Mouse (Mus musculus) Patski (cell line): ENCODE results near the gene Ppih. TPM values are rescaled to one million over a fixed set of nuclear protein-coding genes. Genes with fewer than 3 reads are reported as not detected.

ENCODE experiments used
- ATAC-seq: fragments of 100-300 bp; one replicate; pipeline ENCODE4 v1.8.0; 2021
- CTCF ChIA-PET: fragments of 350-600 bp; sonication (Branson Sonifier 250); formaldehyde crosslinking; loops from one replicate; lab custom pipeline; 2022; ENCODE audit warnings: inconsistent platforms; lab: Charles Lee
- POLR2A ChIA-PET: fragments of 350-600 bp; sonication (Branson Sonifier 250); formaldehyde crosslinking; loops from one replicate; lab custom pipeline; 2022; ENCODE audit warnings: antibody characterized with exemption, inconsistent platforms; lab: Charles Lee
- DNase-seq: peaks from one replicate; pipeline ENCODE4 v3.0.0-alpha.2; 2011; ENCODE audit warnings: low read depth, low spot score
- H3K27me3 ChIP-seq: fragments of 371-371 bp; one replicate; pipeline ENCODE4 v1.5.1; 2021
- CTCF ChIP-seq: fragments of 100-300 bp; IDR thresholded peaks from one replicate; pipeline ENCODE4 v1.5.1; 2021
- in situ Hi-C: fragments of 300-500 bp; cut with MboI; formaldehyde crosslinking; loops from 3 replicates; pipeline ENCODE4 v1.11.1; 2018; ENCODE audit warnings: low pct_unique_long_range_greater_than_20kb, mixed read lengths
- polyA plus RNA-seq: library from polyadenylated mRNA; unstranded; gene quantifications from one replicate; pipeline ENCODE4 v1.2.3, GENCODE M21; 2021

Ppih gene
- 10.5 TPM for polyA plus RNA-seq

DNA sequence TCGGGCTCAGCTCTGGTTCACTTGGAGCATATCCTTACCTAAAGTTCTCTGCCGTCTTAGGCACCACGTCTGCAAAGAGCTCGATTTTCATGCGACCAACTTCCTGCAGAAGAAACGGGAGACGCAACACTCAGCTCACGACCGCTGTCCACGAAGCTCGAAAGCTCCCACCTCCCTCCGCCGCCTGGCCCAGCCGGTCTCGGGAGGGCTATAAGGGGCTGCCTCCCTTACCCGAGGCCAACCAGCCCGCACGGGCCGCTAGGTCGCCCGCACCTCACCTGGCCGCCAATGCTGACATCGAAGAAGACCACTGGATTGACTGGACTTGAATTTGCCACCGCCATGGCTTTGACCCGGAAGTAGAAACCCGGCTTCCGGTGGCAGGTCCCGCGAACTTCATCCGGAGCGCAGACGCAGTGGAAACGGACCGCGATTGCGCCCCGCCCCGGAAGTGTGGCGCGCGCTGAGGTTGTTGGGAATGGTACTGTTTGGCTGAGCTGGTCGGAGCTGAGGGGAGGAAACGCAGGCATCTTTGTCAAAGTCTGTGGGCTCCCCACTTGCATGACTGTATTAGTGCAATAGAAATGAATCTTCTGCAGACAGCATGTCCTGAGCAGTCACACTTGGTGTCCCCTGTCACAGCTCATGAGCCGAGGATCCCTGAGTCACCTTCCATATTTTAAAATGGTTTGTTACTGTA lies at the start of gene Ppih:
Gene Ppih, minus strand, starts transcription at position 416 of the 700 bp plus-strand sequence.
- CTCF ChIA-PET, result interaction anchor here (1.9 kb wide), 1 partner anchor 18 kb away, joined by 7 read pairs; no protein-coding TSS in a partner anchor
- in situ Hi-C loops, result no loop called here
- no peak for TF ChIP-seq CTCF
- DNase-seq, result peak; percentile 56
- POLR2A ChIA-PET, result interaction anchor here (0.6 to 0.7 kb wide), 2 partner anchors 16 to 146 kb away, joined by 3 to 4 read pairs; no protein-coding TSS in a partner anchor
- ATAC-seq, result peak; percentile 87
- no peaks in the 10 kb centered on the region for H3K27me3 ChIP-seq

GRCm38 (mm10) chr4:119369460-119369859 lies 49.1 kb upstream of the Ppih start:
- in situ Hi-C loops, result no loop called here
- H3K27me3 ChIP-seq, result no peaks in the 10 kb centered on the region
- no peak for TF ChIP-seq CTCF
- ChIA-PET POLR2A (interaction anchor here (1.1 kb wide), 1 partner anchor 29 kb away, joined by 3 read pairs; no protein-coding TSS in a partner anchor), CTCF (no interaction called here)
- DNase-seq, result no peak
- ATAC-seq, result no peak

DNA sequence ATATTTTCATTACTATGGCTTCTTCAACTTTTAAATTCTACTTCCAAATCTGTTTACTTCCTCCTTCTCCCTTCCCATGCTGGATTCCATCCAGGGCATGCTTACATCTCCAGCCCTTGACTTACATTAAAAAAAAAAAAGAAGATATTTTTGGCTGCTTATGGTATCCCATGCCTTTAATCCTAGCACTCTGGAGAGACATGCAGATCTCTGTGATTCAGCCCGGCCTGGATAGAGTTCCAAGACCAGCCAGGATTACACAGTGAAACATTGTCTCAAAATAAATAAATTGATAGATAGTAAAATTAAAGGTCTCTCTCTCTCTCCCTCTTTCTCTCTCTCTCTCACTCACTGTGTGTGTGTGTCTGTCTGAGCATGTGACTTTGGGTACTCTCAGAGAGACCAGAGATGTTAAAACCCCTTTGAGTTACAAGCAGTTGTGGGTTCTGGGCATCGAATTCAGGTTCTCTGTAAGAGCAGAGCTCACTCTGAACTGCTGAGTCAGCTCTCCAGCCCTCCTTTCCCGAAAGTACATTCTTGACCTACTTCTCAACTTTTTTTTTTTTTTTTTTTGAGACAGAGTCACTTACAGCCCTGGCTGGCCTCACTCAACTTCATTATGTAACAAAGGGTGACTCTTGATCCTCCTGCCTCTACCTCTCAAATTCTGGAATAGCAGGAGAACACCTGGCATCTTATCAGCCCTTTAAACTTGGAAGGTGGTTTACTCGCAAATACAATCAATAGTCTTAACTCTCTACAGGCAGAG lies 46.6 kb upstream of the Ppih start:
- H3K27me3 ChIP-seq, result no peaks in the 10 kb centered on the region
- CTCF ChIA-PET, result interaction anchor here (1.1 kb wide), 1 partner anchor 11 kb away, joined by 3 read pairs; no protein-coding TSS in a partner anchor
- no peak for DNase-seq
- in situ Hi-C loops, result no loop called here
- no peak for ATAC-seq
- POLR2A ChIA-PET, result no interaction called here
- no peak for TF ChIP-seq CTCF

GRCm38 (mm10) chr4:119362231-119362630 lies 41.9 kb upstream of the Ppih start:
- H3K27me3 ChIP-seq, result no peaks in the 10 kb centered on the region
- ChIA-PET POLR2A (interaction anchor here (0.8 kb wide), 1 partner anchor 17 kb away, joined by 3 read pairs; no protein-coding TSS in a partner anchor), CTCF (no interaction called here)
- no peak for ATAC-seq
- in situ Hi-C loops, result no loop called here
- DNase-seq, result no peak
- no peak for TF ChIP-seq CTCF

- CTCF ChIA-PET, result no interaction called here
- DNase-seq, result no peak
- no peaks in the 10 kb centered on the region for H3K27me3 ChIP-seq
- ATAC-seq, result no peak
- no peak for TF ChIP-seq CTCF
- POLR2A ChIA-PET, result no interaction called here
- in situ Hi-C loops, result no loop called here
Measured at GRCm38 (mm10) chr4:119359196-119359971, 39.0 kb upstream of the Ppih start.

- TF ChIP-seq CTCF, result no peak
- DNase-seq (no peak), ATAC-seq (no peak)
- in situ Hi-C loops, result no loop called here
- POLR2A ChIA-PET, result interaction anchor here (0.9 kb wide), 1 partner anchor 16 kb away, joined by 3 read pairs; no protein-coding TSS in a partner anchor
- no peaks in the 10 kb centered on the region for H3K27me3 ChIP-seq
- CTCF ChIA-PET, result no interaction called here
Measured at GRCm38 (mm10) chr4:119345508-119345907, 25.2 kb upstream of the Ppih start.

DNA sequence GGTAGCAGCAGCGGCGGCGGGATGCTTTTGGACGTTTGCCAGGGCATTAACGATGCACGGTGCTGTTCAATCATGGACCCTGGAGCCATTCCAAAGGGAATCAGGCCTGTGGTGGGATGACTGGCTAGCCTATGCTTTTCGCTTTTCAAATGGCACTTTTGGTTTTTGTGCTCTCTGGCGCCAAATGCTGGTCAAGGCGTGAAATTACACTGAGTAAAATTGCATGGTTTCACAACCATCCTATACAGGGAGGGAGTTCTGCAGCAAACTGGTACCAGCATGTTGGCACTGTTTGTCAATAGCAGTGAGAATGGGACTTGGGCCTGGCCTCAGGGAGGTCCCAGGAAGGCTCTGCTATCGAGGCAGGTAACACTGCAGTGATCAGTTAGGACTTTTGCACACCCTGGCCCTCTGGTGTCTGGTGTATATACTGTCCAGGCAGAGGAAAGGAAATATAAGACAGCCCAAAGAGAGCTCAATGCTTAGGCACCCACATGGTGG lies 18.6 kb upstream of the Ppih start:
- ChIA-PET POLR2A (no interaction called here), CTCF (interaction anchor here (0.8 to 3.1 kb wide), 14 partner anchors 9 to 193 kb away, joined by 3 to 17 read pairs (median 4); partner anchors contain the start of gene Ppih)
- in situ Hi-C loops, result no loop called here
- peak; percentile 35 for ATAC-seq
- no peaks in the 10 kb centered on the region for H3K27me3 ChIP-seq
- no peak for DNase-seq
- TF ChIP-seq CTCF, result peak; percentile 50

DNA sequence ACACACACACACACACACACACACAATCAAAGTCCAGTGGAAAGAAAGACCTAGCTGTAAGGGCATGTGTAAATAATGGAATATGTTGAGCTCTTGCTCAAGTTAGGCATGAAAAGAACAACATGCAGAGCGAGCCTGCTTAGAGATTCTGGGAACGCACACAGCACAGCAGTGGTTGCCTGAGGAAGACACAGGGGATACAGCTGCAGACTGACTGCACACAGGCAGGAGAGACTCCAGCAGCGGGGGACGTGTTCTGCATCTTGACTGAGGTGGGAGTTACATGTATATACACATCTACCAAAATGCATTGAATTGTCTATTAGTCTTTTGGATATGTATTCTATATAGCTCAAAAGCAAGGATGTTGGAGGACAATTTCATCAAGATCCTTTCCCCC lies 18.1 kb upstream of the Ppih start:
- in situ Hi-C loops, result no loop called here
- DNase-seq, result no peak
- POLR2A ChIA-PET, result interaction anchor here (0.8 kb wide), 1 partner anchor 45 kb away, joined by 3 read pairs; no protein-coding TSS in a partner anchor
- no peak for TF ChIP-seq CTCF
- ATAC-seq, result no peak
- H3K27me3 ChIP-seq, result no peaks in the 10 kb centered on the region
- CTCF ChIA-PET, result interaction anchor here (0.8 to 3.1 kb wide), 13 partner anchors 9 to 193 kb away, joined by 3 to 17 read pairs (median 3); partner anchors contain the start of gene Ppih

DNA sequence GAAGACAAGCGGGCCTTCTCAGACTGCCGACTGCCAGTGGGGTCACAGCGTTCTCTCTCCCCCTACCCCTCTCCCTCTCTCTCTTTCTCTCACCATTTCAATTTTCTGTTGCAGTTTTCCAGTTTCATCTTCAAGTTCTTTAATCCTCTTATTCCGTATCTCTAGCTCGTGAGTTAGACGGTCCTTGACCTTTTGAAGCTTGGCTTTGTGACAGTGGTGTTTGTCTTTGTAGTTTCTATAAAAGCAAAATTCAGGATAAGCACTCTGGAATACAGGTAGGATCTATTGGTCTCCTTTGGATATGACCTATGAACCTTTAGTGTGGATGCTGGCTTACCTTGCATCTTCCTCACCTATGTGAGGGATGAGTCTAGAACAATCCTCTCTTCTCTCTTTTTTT lies 13.1 kb upstream of the Ppih start:
- DNase-seq (no peak), ATAC-seq (no peak)
- H3K27me3 ChIP-seq, result no peaks in the 10 kb centered on the region
- ChIA-PET POLR2A (no interaction called here), CTCF (no interaction called here)
- in situ Hi-C loops, result no loop called here
- TF ChIP-seq CTCF, result no peak
